Mouse (Mus musculus) liver, adult 2 months (tissue): ENCODE data around the gene Trpv4.

Source experiments
- CTCF ChIP-seq: fragments of 200-500 bp; IDR thresholded peaks from 2 replicates; pipeline ENCODE4 v1.5.1; 2011; ENCODE audit warnings: low read depth, low read length, control low read depth
- POLR2A ChIP-seq: fragments of 200-500 bp; IDR thresholded peaks from 2 replicates; pipeline ENCODE4 v1.6.1; 2011; ENCODE audit warnings: low read length, control low read depth; ENCODE audit not compliant: insufficient read depth; ENCODE audit errors: extremely low read depth

DNA sequence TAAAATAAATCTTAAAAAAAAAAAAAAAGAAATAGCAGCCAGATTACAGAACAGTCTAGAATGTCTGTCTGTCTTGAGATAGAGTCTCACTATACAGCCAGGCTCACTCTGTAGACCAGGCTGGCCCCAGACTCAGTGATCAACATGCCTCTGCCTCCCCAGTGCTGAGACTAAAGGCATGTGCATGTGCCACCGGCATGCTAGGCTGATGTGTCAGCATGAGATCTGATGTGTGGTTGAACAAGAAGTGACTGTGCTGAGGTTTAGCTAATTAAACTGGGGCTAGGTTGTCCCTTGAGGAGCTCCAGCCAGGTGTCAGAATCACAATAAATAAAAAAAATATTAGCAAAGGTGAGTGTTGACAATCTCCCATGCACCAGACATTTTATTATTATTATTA lies 8.4 kb upstream of the Trpv4 start:
- TF ChIP-seq POLR2A (no peak), CTCF (no peak)
